9 mouse cellular contexts compared by ENCODE assay signal in the genomic region with DNA sequence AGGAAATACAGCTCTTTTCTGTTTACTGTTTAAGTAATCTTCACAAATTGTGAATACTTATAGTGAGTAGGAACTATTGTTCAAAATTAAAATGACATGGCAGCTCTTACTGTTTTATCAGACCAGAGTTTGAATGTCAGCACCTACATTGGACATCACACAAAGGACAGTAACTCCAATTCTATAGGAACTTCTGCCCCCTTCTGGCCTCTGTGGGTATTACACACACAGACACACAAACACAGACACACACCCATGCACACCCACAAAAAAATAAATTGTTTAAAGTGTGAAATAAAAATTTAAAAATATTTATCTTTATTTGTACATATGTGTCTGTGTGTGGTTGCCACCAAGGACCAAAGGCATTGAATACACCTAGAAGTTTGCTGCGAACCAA. TPM values are rescaled to one million over a fixed set of nuclear protein-coding genes. Genes with fewer than 3 reads are reported as not detected.
DNase-seq lines count a peak whose midpoint lies in the region; ATAC-seq and TF ChIP-seq lines count a peak whose summit lies in the region.
"Had no signal": no experiment of that assay in that cellular context is flagged by ENCODE, and none has a peak within 500 bp of the region (broad histone marks: within the 10 kb centered on the region; RNA-seq: fewer than 3 reads in every experiment).

No protein-coding gene starts in this region.

- TF ChIP-seq POLR2A in brain, embryonic 14.5 days (IDR thresholded peaks at IDR 0.05; ENCODE audit: borderline replicate concordance, extremely low read depth, insufficient read depth, insufficient read length, poor library complexity, severe bottlenecking) = no peak

- peak; percentile 7 for DNase-seq in adrenal gland, postnatal 10 days
- DNase-seq in adrenal gland, adult 2 months = no peak
- peak; percentile 15 to 16 for DNase-seq in kidney, postnatal 4 days
- DNase-seq in kidney, adult 11 months = no peak
- peak; percentile 7 for DNase-seq in 3T3-L1 (ENCODE audit: low read depth, low spot score)
- no peak for DNase-seq in brain, embryonic 14.5 days (ENCODE audit: low read depth)
- DNase-seq in frontal cortex, adult 2 months (ENCODE audit: extremely low spot score in 1 of 2, low spot score in 1 of 2) = no peak

- TF ChIP-seq CTCF in brain, embryonic 14.5 days (IDR thresholded peaks at IDR 0.05; ENCODE audit: borderline replicate concordance, extremely low read depth, insufficient read depth, insufficient read length) = peak; percentile 13; the same call in 1 of the 2 replicates

- no peak for ATAC-seq in erythroblast, adult 5-6 weeks (replicated peaks; ENCODE audit: low FRiP score, poor library complexity, severe bottlenecking)
- ATAC-seq: inflammation-experienced regulatory T-cells, adult 6 months had no signal

RNA-seq across cellular contexts. Expression of a gene that starts 49.4 kb away (rescaled TPM):
- 100 to 1,000 TPM; 205 to 219 TPM for total RNA-seq in adrenal gland, postnatal 10 days (2021)
- total RNA-seq in adrenal gland, adult 2 months (2021) = 100 to 1,000 TPM; 262 to 484 TPM
- 535 and 733 TPM in 2 replicates for polyA plus RNA-seq in adrenal gland, adult 2 months (2012; rRNA removed)
- polyA plus RNA-seq in brain, embryonic 14.5 days (2012; rRNA removed) = 33.6 and 42.8 TPM in 2 replicates
- 5.0 and 10.4 TPM in 2 replicates for total RNA-seq in erythroblast, adult 5-6 weeks (2015; ENCODE audit: low replicate concordance)
- 22.6 and 33.3 TPM in 2 replicates for total RNA-seq in erythroblast, adult 5-6 weeks (2017; ENCODE audit: low replicate concordance)
- polyA plus RNA-seq in frontal cortex, adult 2 months (2012; rRNA removed) = 93.8 and 104 TPM in 2 replicates

Comparison
In these comparisons a context has a peak if more than half of its experiments do, and no peak if none do; other contexts are left out.
1. DNase-seq: peak in adrenal gland, postnatal 10 days (single experiment), kidney, postnatal 4 days (2 of 2) and 3T3-L1 (single experiment); none in adrenal gland, adult 2 months (single experiment), kidney, adult 11 months (single experiment), brain, embryonic 14.5 days (single experiment) and frontal cortex, adult 2 months (0 of 2).
2. RNA of a gene that starts 49.4 kb away (total RNA-seq): 262 to 484 TPM in adrenal gland, adult 2 months and 205 to 219 TPM in adrenal gland, postnatal 10 days; 5.0 to 33.3 TPM in erythroblast, adult 5-6 weeks; every median in the first group is over 4 times any median in the second.